Mouse (Mus musculus): ENCODE measurements at regions not wholly inside any gene's neighbourhood (a gene's known extent, or its start where the extent isn't known, plus 50 kb on each side); places are given as distances from the start of the nearest gene placed in this dataset.

- TF ChIP-seq EP300 (optimal IDR thresholded peaks at IDR 0.05) (no peak), CTCF (IDR thresholded peaks at IDR 0.05; ENCODE audit: low read depth) (no peak)
Observed at GRCm38 (mm10) chr5:73927534-73927933, 140.7 kb downstream of the Usp46 start.

All from stomach, postnatal 0 days (tissue).